Mouse (Mus musculus) lung, embryonic 16.5 days (tissue): ENCODE results near the gene Zfyve28. TPM values are rescaled to one million over a fixed set of nuclear protein-coding genes. Genes with fewer than 3 reads are reported as not detected.
A peak's percentile ranks its signal among the peaks of the same experiment; 100 is the strongest.

Experiments
- ATAC-seq: fragments of 200-750 bp; cut with Nextera tagmentation; 2 replicates; pipeline ENCODE4 v1.8.0; 2017; ENCODE audit warnings: low read depth, mild to moderate bottlenecking, moderate library complexity
- H3K27ac ChIP-seq: fragments of 300-500 bp; sonication (generic); 2 replicates; pipeline ENCODE4 v1.5.1; 2014; ENCODE audit warnings: mild to moderate bottlenecking, control low read depth, low read length
- H3K27me3 ChIP-seq: fragments of 300-500 bp; sonication (generic); 2 replicates; pipeline ENCODE4 v1.6.1; 2014; ENCODE audit warnings: low read depth, low read length, mixed read lengths; ENCODE audit not compliant: control insufficient read depth, insufficient read depth
- H3K36me3 ChIP-seq: fragments of 300-500 bp; sonication (generic); 2 replicates; pipeline ENCODE4 v1.6.1; 2014; ENCODE audit warnings: low read length; ENCODE audit not compliant: control insufficient read depth, insufficient read depth
- H3K4me1 ChIP-seq: fragments of 300-500 bp; sonication (generic); replicated peaks from 2 replicates; pipeline ENCODE4 v1.6.1; 2014; ENCODE audit warnings: low read length, mixed read lengths; ENCODE audit not compliant: control insufficient read depth, insufficient read depth
- H3K4me2 ChIP-seq: fragments of 300-500 bp; sonication (generic); 2 replicates; pipeline ENCODE4 v1.6.1; 2014; ENCODE audit warnings: low read depth, low read length, control low read depth
- H3K4me3 ChIP-seq: fragments of 300-500 bp; sonication (generic); 2 replicates; pipeline ENCODE4 v1.5.1; 2014; ENCODE audit warnings: mild to moderate bottlenecking, low read length, control low read depth
- H3K9ac ChIP-seq: fragments of 300-500 bp; sonication (generic); 2 replicates; pipeline ENCODE4 v1.6.1; 2014; ENCODE audit warnings: low read length, control low read depth
- H3K9me3 ChIP-seq: fragments of 300-500 bp; sonication (generic); 2 replicates; pipeline ENCODE4 v1.6.1; 2016; ENCODE audit warnings: low read length; ENCODE audit not compliant: control insufficient read depth
- WGBS: fragments of 180-500 bp; shearing (Covaris S2); extraction: QIAGEN DNeasy Blood & Tissue Kit; methylation state at CpG from one replicate; pipeline ENCODE4 v1.1.7; 2014; 5-methylcytosine and 5-hydroxymethylcytosine counted together
- polyA plus RNA-seq: library from polyadenylated mRNA; unstranded; fragments of >200 nt; fragmentation: Nextera tagmentation; extraction: Ambion mirVana; gene quantifications from 2 replicates; pipeline ENCODE4 v1.2.1, GENCODE M21; 2015

The Zfyve28 gene
- polyA plus RNA-seq, 1 experiment from 2014 or later: 0.26 TPM

GRCm38 (mm10) chr5:34269197-34269920 lies 18.9 kb downstream of the Zfyve28 start:
- ATAC-seq: no peak
- Histone ChIP-seq H3K9ac (no peak overlapping the region), H3K4me1 (no peaks in the 10 kb centered on the region), H3K27ac (no peak overlapping the region), H3K27me3 (no peaks in the 10 kb centered on the region), H3K9me3 (no peaks in the 10 kb centered on the region), H3K4me3 (no peak overlapping the region), H3K36me3 (no peaks in the 10 kb centered on the region), H3K4me2 (no peak overlapping the region)
- 75% methylated on average over 16 of the region's 16 CpGs for WGBS

- no peak for ATAC-seq
- Histone ChIP-seq H3K4me1 (no peaks in the 10 kb centered on the region), H3K4me3 (no peak overlapping the region), H3K36me3 (no peaks in the 10 kb centered on the region), H3K9me3 (no peaks in the 10 kb centered on the region), H3K4me2 (no peak overlapping the region), H3K27me3 (no peaks in the 10 kb centered on the region), H3K27ac (no peak overlapping the region), H3K9ac (no peak overlapping the region)
- WGBS: 54% methylated on average over 4 of the region's 4 CpGs
Measured at GRCm38 (mm10) chr5:34266065-34266464, 22.2 kb downstream of the Zfyve28 start.

- 69% methylated on average over 3 of the region's 3 CpGs for WGBS
- H3K9me3 ChIP-seq: no peaks in the 10 kb centered on the region
- ATAC-seq: no peak
- no peak overlapping the region for H3K27ac ChIP-seq
- no peak overlapping the region for H3K4me3 ChIP-seq
- no peak overlapping the region for H3K4me2 ChIP-seq
- H3K36me3 ChIP-seq: no peaks in the 10 kb centered on the region
- H3K9ac ChIP-seq: no peak overlapping the region
- no peaks in the 10 kb centered on the region for H3K27me3 ChIP-seq
- no peaks in the 10 kb centered on the region for H3K4me1 ChIP-seq
Measured at GRCm38 (mm10) chr5:34259172-34259816, 29.0 kb downstream of the Zfyve28 start.

- Histone ChIP-seq H3K36me3 (no peaks in the 10 kb centered on the region), H3K4me3 (no peak overlapping the region), H3K27ac (no peak overlapping the region), H3K4me1 (peaks cover 10% of the 10 kb centered on the region), H3K27me3 (no peaks in the 10 kb centered on the region), H3K9me3 (no peaks in the 10 kb centered on the region), H3K4me2 (no peak overlapping the region), H3K9ac (no peak overlapping the region)
- WGBS: 81% methylated on average over 3 of the region's 3 CpGs
- no peak for ATAC-seq
Measured at GRCm38 (mm10) chr5:34255189-34255588, 33.1 kb downstream of the Zfyve28 start.

GRCm38 (mm10) chr5:34254309-34254708 lies 33.9 kb downstream of the Zfyve28 start:
- Histone ChIP-seq H3K36me3 (no peaks in the 10 kb centered on the region), H3K9ac (no peak overlapping the region), H3K9me3 (no peaks in the 10 kb centered on the region), H3K4me2 (no peak overlapping the region), H3K4me3 (no peak overlapping the region), H3K4me1 (peaks cover 15% of the 10 kb centered on the region), H3K27ac (no peak overlapping the region), H3K27me3 (no peaks in the 10 kb centered on the region)
- WGBS: 54% methylated on average over 8 of the region's 8 CpGs
- no peak for ATAC-seq

- WGBS: 47% methylated on average over 4 of the region's 4 CpGs
- Histone ChIP-seq H3K9me3 (no peaks in the 10 kb centered on the region), H3K4me1 (peaks cover 15% of the 10 kb centered on the region), H3K36me3 (no peaks in the 10 kb centered on the region), H3K4me2 (no peak overlapping the region), H3K9ac (no peak overlapping the region), H3K27me3 (no peaks in the 10 kb centered on the region), H3K27ac (no peak overlapping the region), H3K4me3 (no peak overlapping the region)
- ATAC-seq: no peak
Measured at GRCm38 (mm10) chr5:34252967-34253519, 35.2 kb downstream of the Zfyve28 start.

GRCm38 (mm10) chr5:34252307-34252966 lies 35.8 kb downstream of the Zfyve28 start:
- no peak overlapping the region for H3K4me2 ChIP-seq
- peaks cover 15% of the 10 kb centered on the region for H3K4me1 ChIP-seq
- WGBS: 7% methylated on average over 4 of the region's 4 CpGs
- H3K4me3 ChIP-seq: no peak overlapping the region
- H3K27ac ChIP-seq: no peak overlapping the region
- no peak overlapping the region for H3K9ac ChIP-seq
- no peaks in the 10 kb centered on the region for H3K9me3 ChIP-seq
- H3K27me3 ChIP-seq: no peaks in the 10 kb centered on the region
- ATAC-seq: peak; percentile 62; the same call in 1 of the 2 replicates
- no peaks in the 10 kb centered on the region for H3K36me3 ChIP-seq

GRCm38 (mm10) chr5:34251794-34252193 lies 36.5 kb downstream of the Zfyve28 start:
- H3K4me3 ChIP-seq: no peak overlapping the region
- H3K9ac ChIP-seq: no peak overlapping the region
- peaks cover 15% of the 10 kb centered on the region for H3K4me1 ChIP-seq
- no peak overlapping the region for H3K4me2 ChIP-seq
- H3K27ac ChIP-seq: no peak overlapping the region
- WGBS: 34% methylated on average over 4 of the region's 4 CpGs
- ATAC-seq: no peak
- no peaks in the 10 kb centered on the region for H3K27me3 ChIP-seq
- H3K9me3 ChIP-seq: no peaks in the 10 kb centered on the region
- H3K36me3 ChIP-seq: no peaks in the 10 kb centered on the region

GRCm38 (mm10) chr5:34250090-34250489 lies 38.2 kb downstream of the Zfyve28 start:
- H3K9me3 ChIP-seq: no peaks in the 10 kb centered on the region
- H3K4me2 ChIP-seq: no peak overlapping the region
- H3K4me3 ChIP-seq: no peak overlapping the region
- no peak overlapping the region for H3K27ac ChIP-seq
- no peaks in the 10 kb centered on the region for H3K27me3 ChIP-seq
- no peaks in the 10 kb centered on the region for H3K36me3 ChIP-seq
- peaks cover 15% of the 10 kb centered on the region for H3K4me1 ChIP-seq
- no peak overlapping the region for H3K9ac ChIP-seq
- peak; percentile 53 for ATAC-seq
- 44% methylated on average over 3 of the region's 3 CpGs for WGBS
